Mouse (Mus musculus) kidney, adult 18-20 months (tissue): ENCODE results near the gene Kcnq2.

ENCODE experiments used
- DNase-seq: peaks from one replicate; pipeline ENCODE4 v3.0.0; 2021

Kcnq2 gene

DNA sequence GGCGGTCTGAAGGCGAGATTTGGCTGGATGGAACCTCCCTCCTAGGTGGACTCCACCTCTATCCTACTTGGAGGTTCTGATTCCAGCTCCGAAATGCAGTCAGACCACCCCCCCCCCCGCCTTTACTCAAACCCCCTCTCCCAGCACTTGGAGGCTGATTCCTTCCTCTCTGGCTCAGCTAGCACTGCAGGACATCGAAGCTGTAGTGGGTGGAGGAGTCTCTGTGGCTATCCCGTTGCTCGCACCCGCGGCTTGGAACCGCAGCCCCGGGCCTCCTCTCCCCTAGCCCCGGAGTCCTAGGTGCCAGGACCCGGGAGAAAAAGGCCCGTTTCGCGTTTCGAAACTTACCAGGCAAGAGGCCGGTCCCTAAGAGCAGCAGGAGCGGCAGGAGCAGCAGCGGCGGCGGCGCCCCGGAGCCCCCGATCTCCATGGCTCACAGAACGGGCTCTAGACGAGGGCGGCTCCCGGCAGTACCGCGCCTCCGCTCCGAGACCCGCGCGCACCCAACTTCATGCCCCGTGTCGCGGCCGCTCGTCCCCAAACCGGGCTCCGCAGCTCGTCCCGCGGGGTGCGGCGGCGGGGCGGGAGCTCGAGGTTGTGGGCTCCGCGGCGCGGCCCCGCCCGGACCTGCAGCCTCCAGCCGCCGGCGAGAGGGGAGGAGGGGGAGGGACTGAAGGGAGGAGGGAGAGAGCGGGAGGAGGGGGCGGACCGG, 96.3 kb downstream of the Kcnq2 start:
- peak; percentile 36 for DNase-seq

DNA sequence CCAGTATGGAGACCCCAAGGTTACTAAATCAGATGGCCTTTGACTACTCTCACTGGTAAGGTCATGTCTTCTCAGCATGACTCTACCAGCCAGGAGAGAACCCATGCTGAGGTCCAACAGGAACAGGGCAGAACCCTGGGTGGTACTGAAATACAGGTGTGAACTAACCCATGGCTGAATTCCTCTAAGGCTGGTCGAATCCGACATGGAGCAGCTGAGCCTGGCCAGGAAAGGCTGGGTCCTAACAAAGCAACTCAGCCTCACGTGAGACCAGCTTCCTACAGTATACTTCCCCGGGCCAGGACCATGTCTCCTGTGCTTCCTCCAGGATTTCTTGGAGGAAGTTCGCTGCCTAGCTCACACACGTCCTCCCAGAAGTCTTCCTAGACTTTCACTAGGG, 98.5 kb downstream of the Kcnq2 start:
- DNase-seq = no peak

DNA sequence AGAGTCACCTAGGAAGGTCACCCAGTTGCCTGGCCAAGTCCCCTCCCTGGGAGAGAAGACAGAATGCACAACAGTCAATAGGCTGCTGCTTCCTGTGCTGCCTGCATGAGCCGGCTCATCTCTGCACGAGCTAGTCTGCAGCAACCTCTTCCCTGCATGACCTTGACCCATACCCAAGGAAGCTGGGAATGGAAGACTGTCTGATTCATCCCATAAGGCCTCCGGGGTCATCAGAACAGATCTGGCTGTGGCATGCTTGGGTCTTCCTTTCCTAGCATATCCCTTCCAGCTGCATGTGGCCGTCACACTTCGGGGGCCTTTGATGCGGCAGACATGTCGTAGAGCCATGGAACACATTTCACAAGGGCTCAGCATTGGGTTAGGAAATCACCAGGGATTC, 99.9 kb downstream of the Kcnq2 start:
- no peak for DNase-seq

DNA sequence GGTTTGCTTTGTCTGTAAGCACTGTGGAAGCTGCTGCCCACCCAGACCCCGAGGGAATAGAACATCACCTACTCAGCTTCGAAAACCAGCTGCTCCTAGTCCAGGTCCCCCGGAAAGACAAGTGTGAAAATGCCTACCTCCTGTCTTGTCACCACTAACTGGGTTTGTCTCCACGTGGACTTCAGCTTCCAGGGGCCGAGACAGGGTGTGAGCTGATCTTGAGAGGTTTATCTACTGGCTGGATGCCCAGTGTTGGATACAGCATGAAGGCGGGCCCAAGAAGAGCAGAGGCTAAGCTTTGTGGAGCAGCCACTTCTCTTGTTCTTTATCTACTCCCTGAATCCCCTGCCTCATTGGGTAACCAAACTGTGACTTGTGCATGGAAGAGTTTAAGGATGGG, 101.8 kb downstream of the Kcnq2 start:
- DNase-seq = no peak

DNA sequence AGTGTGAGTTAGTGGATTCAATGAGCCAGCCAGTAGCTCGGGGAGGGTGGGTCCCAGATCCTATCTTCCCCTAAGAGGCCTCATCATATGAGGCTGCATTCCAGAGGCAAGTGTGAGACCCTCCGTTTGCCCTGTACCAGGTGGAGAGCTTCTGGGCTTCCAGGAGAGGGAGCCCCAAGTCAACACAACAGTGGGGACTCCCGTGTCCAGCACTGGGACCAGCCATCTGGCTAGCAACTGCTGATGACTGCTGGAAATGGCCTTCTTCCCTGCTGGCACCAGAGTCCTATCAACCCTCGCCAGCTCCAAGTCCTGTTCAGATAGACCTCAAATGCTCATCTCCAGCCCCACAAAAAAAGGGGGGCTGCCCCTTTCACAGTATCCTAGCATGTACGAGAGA, 102.7 kb downstream of the Kcnq2 start:
- DNase-seq = no peak

DNA sequence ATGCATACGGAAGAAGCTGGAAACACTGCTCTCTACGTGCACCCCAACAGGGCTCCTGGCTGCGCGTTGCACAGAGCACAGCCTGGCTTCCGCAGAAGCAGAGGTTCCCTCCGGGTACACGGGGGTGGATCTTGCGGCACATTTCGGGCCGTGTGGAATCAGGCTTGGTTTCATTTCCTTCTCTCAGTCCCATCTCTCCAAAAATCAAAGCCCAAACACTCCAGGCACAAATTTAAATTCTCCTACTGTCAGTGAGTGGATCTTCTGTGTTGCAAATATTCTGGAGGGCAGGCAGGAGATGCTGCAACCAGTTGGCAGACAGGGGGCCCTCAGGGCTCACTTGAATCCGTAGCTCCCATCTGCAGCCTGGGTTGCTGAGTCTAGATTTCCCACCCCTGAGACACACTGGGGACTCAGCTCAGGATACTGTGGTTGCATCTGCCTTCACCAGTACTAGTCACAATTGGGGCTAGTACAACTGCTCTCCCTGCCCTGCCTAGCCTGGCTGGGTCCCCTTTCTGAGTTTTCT, 103.6 kb downstream of the Kcnq2 start:
- no peak for DNase-seq
